Mouse (Mus musculus) C2C12 (cell line): ENCODE measurements around the gene Ddhd1. TPM values are rescaled to one million over a fixed set of nuclear protein-coding genes. Genes with fewer than 3 reads are reported as not detected.

Experiments used
- H3K27me3 ChIP-seq: one replicate; pipeline ENCODE4 v1.6.1; 2011; ENCODE audit not compliant: control insufficient read depth, insufficient read depth, insufficient read length
- H3K36me3 ChIP-seq: one replicate; pipeline ENCODE4 v1.6.1; 2011; ENCODE audit not compliant: control insufficient read depth, insufficient read depth
- H3K4me3 ChIP-seq: one replicate; pipeline ENCODE4 v1.5.1; 2011; ENCODE audit warnings: mild to moderate bottlenecking, control low read depth; ENCODE audit not compliant: poor library complexity, insufficient read depth, severe bottlenecking
- H3K79me2 ChIP-seq: one replicate; pipeline ENCODE4 v1.6.1; 2011; ENCODE audit not compliant: control insufficient read depth, insufficient read depth
- H3K79me3 ChIP-seq: one replicate; pipeline ENCODE4 v1.6.1; 2011; ENCODE audit warnings: low read depth, control low read depth
- H3ac ChIP-seq: one replicate; pipeline ENCODE3; 2011; ENCODE audit warnings: low read depth; ENCODE audit not compliant: control insufficient read depth, insufficient read length
- CEBPB ChIP-seq: IDR thresholded peaks from one replicate; pipeline ENCODE4 v1.6.1; 2011; ENCODE audit warnings: low read depth, mild to moderate bottlenecking, control low read depth, moderate library complexity
- CTCF ChIP-seq: IDR thresholded peaks from one replicate; pipeline ENCODE4 v1.5.1; 2011; ENCODE audit not compliant: control insufficient read depth, insufficient read depth, insufficient read length
- FOSL1 ChIP-seq: IDR thresholded peaks from one replicate; pipeline ENCODE4 v1.8.0; 2011; ENCODE audit warnings: mild to moderate bottlenecking, low read length; ENCODE audit not compliant: poor library complexity, insufficient read depth, severe bottlenecking
- MAX ChIP-seq: IDR thresholded peaks from one replicate; pipeline ENCODE4 v1.6.1; 2011; ENCODE audit warnings: mild to moderate bottlenecking, control low read depth
- MYOD1 ChIP-seq: IDR thresholded peaks from one replicate; pipeline ENCODE4 v1.6.1; 2011; ENCODE audit warnings: low read depth; ENCODE audit not compliant: control insufficient read depth, insufficient read length
- MYOG ChIP-seq: IDR thresholded peaks from one replicate; pipeline ENCODE4 v1.6.1; 2011; ENCODE audit not compliant: control insufficient read depth, insufficient read length; ENCODE audit errors: extremely low read depth
- USF1 ChIP-seq: IDR thresholded peaks from one replicate; pipeline ENCODE4 v1.6.1; 2011; ENCODE audit warnings: low read depth, mild to moderate bottlenecking, control low read depth, moderate library complexity
- microRNA-seq: library from miRNA; unstranded; fragments of <30 nt; microRNA quantifications from one replicate; pipeline ENCODE4, GENCODE M21; 2019; ENCODE audit warnings: borderline microRNAs expressed
- polyA plus RNA-seq: library from polyadenylated mRNA; unstranded; fragments of >200 nt; fragmentation: generic; extraction: Trizol; gene quantifications from one replicate; pipeline ENCODE4 v1.2.1, GENCODE M21; 2012; ENCODE audit warnings: missing spikeins

Gene Ddhd1
- polyA plus RNA-seq, 1 experiment, result 6.4 TPM

- Histone ChIP-seq H3K36me3 (no peaks in the 10 kb centered on the region), H3K79me3 (no peaks in the 10 kb centered on the region), H3K79me2 (no peaks in the 10 kb centered on the region), H3K27me3 (no peaks in the 10 kb centered on the region), H3K4me3 (no peak overlapping the region), H3ac (no peak overlapping the region)
- TF ChIP-seq MAX (no peak), MYOG (no peak), MYOD1 (no peak), FOSL1 (no peak), CEBPB (no peak), USF1 (no peak), CTCF (no peak)
These were observed 113.9 kb downstream of the Ddhd1 start for GRCm38 (mm10) chr14:45544026-45544425.

GRCm38 (mm10) chr14:45539659-45540468 is 118.1 kb downstream of the Ddhd1 start:
- no peak overlapping the region for H3ac ChIP-seq
- H3K79me3 ChIP-seq, result no peaks in the 10 kb centered on the region
- peak; percentile 63 for TF ChIP-seq CTCF
- TF ChIP-seq USF1, result no peak
- H3K36me3 ChIP-seq, result no peaks in the 10 kb centered on the region
- H3K4me3 ChIP-seq, result no peak overlapping the region
- no peaks in the 10 kb centered on the region for H3K27me3 ChIP-seq
- H3K79me2 ChIP-seq, result no peaks in the 10 kb centered on the region

Small RNA genes lying within 50 kb of the gene (microRNA-seq; reads per million reads assigned to microRNA genes)
- gene Mir5131, result 1.9 reads per million, percentile 39 among the genes with 10 or more reads in this experiment

Other genes with a start within 250 kb of the Ddhd1 start
- 40.9 TPM for gene Fermt2, start 128.0 kb downstream of the Ddhd1 start, polyA plus RNA-seq